Mouse (Mus musculus) G1E-ER4 (cell line): Measurements from ENCODE around the gene Gcnt2. TPM values are rescaled to one million over a fixed set of nuclear protein-coding genes. Genes with fewer than 3 reads are reported as not detected.

ENCODE experiments used
- GATA1 ChIP-seq: IDR thresholded peaks from one replicate; pipeline ENCODE4 v1.8.0; 2012; ENCODE audit warnings: low read length, inconsistent platforms
- polyA plus RNA-seq: library from polyadenylated mRNA; stranded (reverse); fragments of >175 nt; gene quantifications from 2 replicates; pipeline ENCODE4 v1.2.3, GENCODE M21; 2012

Gcnt2 gene
- polyA plus RNA-seq, 1 experiment, result not detected

DNA sequence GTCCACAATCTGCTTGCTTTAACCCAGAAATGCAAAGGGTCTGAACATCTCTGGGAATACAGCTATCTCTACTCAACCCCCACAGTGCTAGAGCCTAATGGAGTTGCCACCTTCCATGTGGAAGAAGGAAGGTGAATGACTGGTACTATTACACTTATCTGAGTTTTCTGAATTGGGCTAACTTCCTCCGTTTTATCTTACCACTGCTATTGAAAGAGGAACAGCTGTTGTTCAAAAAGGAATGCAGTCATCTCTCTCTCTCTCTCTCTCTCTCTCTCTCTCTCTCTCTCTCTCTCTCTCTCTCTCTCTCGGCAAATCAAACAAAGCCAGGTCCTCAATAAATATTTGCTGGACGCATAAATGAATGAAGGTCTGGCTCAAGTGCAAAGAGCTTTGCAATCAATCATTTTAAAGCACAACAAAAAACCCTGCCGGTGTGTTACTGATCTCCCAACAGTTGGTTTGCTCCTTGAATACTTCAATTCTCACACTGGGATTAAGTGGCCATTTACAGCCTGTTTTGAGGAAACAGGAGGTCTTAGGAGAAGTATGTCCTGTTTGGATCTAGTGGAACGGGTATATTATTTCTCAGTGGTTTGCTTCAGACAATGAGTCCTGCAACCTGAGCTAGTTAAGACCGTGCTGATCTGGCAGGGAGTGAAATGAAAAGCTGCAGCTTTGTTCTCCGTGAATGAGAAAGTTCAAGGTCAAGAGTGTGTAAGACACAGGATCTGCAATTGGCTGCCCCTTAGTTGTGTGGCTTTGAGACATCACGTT is 135.1 kb downstream of the Gcnt2 start:
- no peak for TF ChIP-seq GATA1

GRCm38 (mm10) chr13:41000140-41000925 is 140.8 kb downstream of the Gcnt2 start:
- TF ChIP-seq GATA1, result no peak

GRCm38 (mm10) chr13:41000926-41001639 is 141.5 kb downstream of the Gcnt2 start, which contains the start of gene Pak1ip1:
Pak1ip1 (plus strand) TSS chr13:41001023.
- no peak for TF ChIP-seq GATA1

- TF ChIP-seq GATA1, result no peak
Observed at GRCm38 (mm10) chr13:41002001-41002400, 142.4 kb downstream of the Gcnt2 start.

DNA sequence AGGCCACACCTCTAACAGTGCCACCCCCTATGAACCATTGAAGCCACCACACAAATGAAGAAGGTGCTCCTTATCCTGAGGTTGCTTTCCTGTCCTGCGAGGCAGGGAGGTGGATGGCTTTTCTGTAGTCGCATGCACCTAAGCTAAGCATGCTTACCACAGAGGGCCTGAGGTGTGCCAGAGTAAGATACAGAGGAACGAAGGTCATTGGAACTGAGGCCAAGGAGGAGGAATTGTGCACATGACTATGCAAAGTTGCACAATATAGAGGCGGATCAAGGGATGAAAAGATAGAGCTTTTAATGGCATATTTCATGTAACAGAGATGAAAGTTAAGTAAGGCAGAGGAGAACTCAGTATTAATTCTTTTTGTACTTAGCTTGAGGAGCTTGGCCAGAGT is 146.7 kb downstream of the Gcnt2 start:
- no peak for TF ChIP-seq GATA1

DNA sequence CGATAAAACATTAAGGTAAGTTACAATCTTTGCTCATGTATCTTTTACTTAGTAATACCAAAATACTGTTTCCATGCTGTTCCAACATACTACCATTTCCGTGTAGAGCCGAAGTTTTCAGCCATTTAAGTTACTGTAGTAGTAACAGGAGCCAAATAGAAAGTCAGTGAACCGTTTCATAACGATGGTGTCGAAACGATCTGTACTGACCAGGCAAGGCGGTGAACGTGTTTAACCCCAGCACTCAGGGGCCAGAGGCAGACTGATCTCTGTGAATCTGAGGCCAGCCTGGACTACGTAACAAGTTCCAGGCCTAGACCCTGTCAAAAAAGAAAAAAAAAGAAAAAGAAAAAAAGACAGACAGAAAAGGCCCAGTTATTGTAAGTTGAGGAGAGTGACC is 148.7 kb downstream of the Gcnt2 start:
- TF ChIP-seq GATA1, result no peak

DNA sequence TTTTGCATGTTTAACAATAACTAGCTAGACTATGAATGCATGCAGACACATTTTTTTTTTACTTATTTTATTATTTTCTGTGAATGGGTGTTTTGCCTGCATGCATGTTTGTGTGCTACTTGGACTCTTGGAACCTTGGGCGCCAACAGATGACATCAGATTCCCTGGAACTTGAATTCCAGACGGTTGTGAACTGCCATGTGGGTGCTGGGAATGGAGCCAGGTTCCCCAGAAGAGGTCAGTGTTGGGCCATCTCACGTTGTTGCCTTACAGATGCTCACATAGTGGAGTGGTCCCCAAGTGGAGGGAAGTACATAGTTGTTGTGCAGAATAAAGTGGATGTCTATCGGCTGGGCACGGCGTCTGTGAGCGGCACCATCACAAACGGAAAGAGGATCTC is 149.4 kb downstream of the Gcnt2 start:
- no peak for TF ChIP-seq GATA1

Other genes starting within 250 kb of the Gcnt2 start
- gene Tfap2a, start 121.4 kb upstream of the Gcnt2 start, polyA plus RNA-seq, result 0.62 and 0.97 TPM in 2 replicates
- gene Pak1ip1, start 141.3 kb downstream of the Gcnt2 start, polyA plus RNA-seq, result 35.7 and 43.8 TPM in 2 replicates
- gene Tmem14c, start 156.5 kb downstream of the Gcnt2 start, polyA plus RNA-seq, result 134 and 209 TPM in 2 replicates
- not detected in 2 replicates for gene Mak, start 220.0 kb downstream of the Gcnt2 start, polyA plus RNA-seq